Mouse (Mus musculus) midbrain, embryonic 16.5 days (tissue): ENCODE results near the gene Susd1. TPM values are rescaled to one million over a fixed set of nuclear protein-coding genes. Genes with fewer than 3 reads are reported as not detected.

Source experiments
- ATAC-seq: fragments of 200-750 bp; cut with Nextera tagmentation; 2 replicates; pipeline ENCODE4 v1.8.0; 2017; ENCODE audit warnings: moderate TSS enrichment
- H3K27ac ChIP-seq: fragments of 300-500 bp; sonication (generic); 2 replicates; pipeline ENCODE4 v1.5.1; 2014; ENCODE audit warnings: mild to moderate bottlenecking, low read length, mixed read lengths
- H3K27me3 ChIP-seq: fragments of 300-500 bp; sonication (generic); 2 replicates; pipeline ENCODE4 v1.6.1; 2014; ENCODE audit warnings: low read depth, low read length, mixed read lengths; ENCODE audit not compliant: control insufficient read depth, insufficient read depth
- H3K36me3 ChIP-seq: fragments of 300-500 bp; sonication (generic); 2 replicates; pipeline ENCODE4 v1.6.1; 2014; ENCODE audit warnings: mild to moderate bottlenecking, low read length, moderate library complexity, mixed read lengths; ENCODE audit not compliant: control insufficient read depth, insufficient read depth
- H3K4me1 ChIP-seq: fragments of 300-500 bp; sonication (generic); 2 replicates; pipeline ENCODE4 v1.6.1; 2014; ENCODE audit warnings: mild to moderate bottlenecking, low read length, mixed read lengths; ENCODE audit not compliant: control insufficient read depth, insufficient read depth
- H3K4me2 ChIP-seq: fragments of 300-500 bp; sonication (generic); 2 replicates; pipeline ENCODE4 v1.6.1; 2014; ENCODE audit warnings: mild to moderate bottlenecking, low read length, mixed read lengths
- H3K4me3 ChIP-seq: fragments of 300-500 bp; sonication (generic); 2 replicates; pipeline ENCODE4 v1.5.1; 2014; ENCODE audit warnings: low read depth, mild to moderate bottlenecking, low read length, moderate library complexity, mixed read lengths
- H3K9ac ChIP-seq: fragments of 300-500 bp; sonication (generic); 2 replicates; pipeline ENCODE4 v1.6.1; 2014; ENCODE audit warnings: low read depth, low read length, mixed read lengths
- H3K9me3 ChIP-seq: fragments of 300-500 bp; sonication (generic); replicated peaks from 2 replicates; pipeline ENCODE4 v1.6.1; 2014; ENCODE audit warnings: mild to moderate bottlenecking, low read length, mixed read lengths; ENCODE audit not compliant: control insufficient read depth, poor library complexity, severe bottlenecking
- WGBS: fragments of 180-500 bp; shearing (Covaris S2); extraction: QIAGEN DNeasy Blood & Tissue Kit; methylation state at CpG from one replicate; pipeline ENCODE4 v1.1.7; 2014; 5-methylcytosine and 5-hydroxymethylcytosine counted together
- polyA plus RNA-seq: library from polyadenylated mRNA; unstranded; fragments of >200 nt; fragmentation: Nextera tagmentation; extraction: Ambion mirVana; gene quantifications from 2 replicates; pipeline ENCODE4 v1.2.1, GENCODE M21; 2015

Susd1 gene
- polyA plus RNA-seq, 1 experiment from 2014 or later = 2.2 TPM

GRCm38 (mm10) chr4:59329461-59330304 is 108.8 kb downstream of the Susd1 start:
- Histone ChIP-seq H3K4me1 (no peaks in the 10 kb centered on the region), H3K36me3 (no peaks in the 10 kb centered on the region), H3K4me3 (no peak overlapping the region), H3K4me2 (no peak overlapping the region), H3K9ac (no peak overlapping the region), H3K27ac (no peak overlapping the region), H3K27me3 (no peaks in the 10 kb centered on the region), H3K9me3 (no peaks in the 10 kb centered on the region)
- no peak for ATAC-seq
- WGBS = 84% methylated on average over 19 of the region's 19 CpGs

- Histone ChIP-seq H3K9ac (no peak overlapping the region), H3K4me1 (no peaks in the 10 kb centered on the region), H3K9me3 (no peaks in the 10 kb centered on the region), H3K4me3 (no peak overlapping the region), H3K27ac (no peak overlapping the region), H3K4me2 (no peak overlapping the region), H3K36me3 (no peaks in the 10 kb centered on the region), H3K27me3 (no peaks in the 10 kb centered on the region)
- 93% methylated on average over 7 of the region's 7 CpGs for WGBS
- no peak for ATAC-seq
These were observed 109.6 kb downstream of the Susd1 start for GRCm38 (mm10) chr4:59328821-59329220.

- 95% methylated on average over 5 of the region's 5 CpGs for WGBS
- Histone ChIP-seq H3K4me3 (no peak overlapping the region), H3K4me2 (no peak overlapping the region), H3K27ac (no peak overlapping the region), H3K27me3 (no peaks in the 10 kb centered on the region), H3K4me1 (no peaks in the 10 kb centered on the region), H3K36me3 (no peaks in the 10 kb centered on the region), H3K9ac (no peak overlapping the region), H3K9me3 (no peaks in the 10 kb centered on the region)
- no peak for ATAC-seq
These were observed 110.4 kb downstream of the Susd1 start for GRCm38 (mm10) chr4:59327986-59328385.

GRCm38 (mm10) chr4:59326031-59326760 is 112.2 kb downstream of the Susd1 start:
- Histone ChIP-seq H3K27ac (no peak overlapping the region), H3K9me3 (no peaks in the 10 kb centered on the region), H3K27me3 (no peaks in the 10 kb centered on the region), H3K4me1 (no peaks in the 10 kb centered on the region), H3K36me3 (no peaks in the 10 kb centered on the region), H3K9ac (no peak overlapping the region), H3K4me2 (no peak overlapping the region), H3K4me3 (no peak overlapping the region)
- ATAC-seq = no peak
- 84% methylated on average over 6 of the region's 6 CpGs for WGBS

GRCm38 (mm10) chr4:59324317-59324716 is 114.1 kb downstream of the Susd1 start:
- no peak for ATAC-seq
- Histone ChIP-seq H3K4me2 (no peak overlapping the region), H3K27ac (no peak overlapping the region), H3K27me3 (no peaks in the 10 kb centered on the region), H3K4me1 (no peaks in the 10 kb centered on the region), H3K4me3 (no peak overlapping the region), H3K36me3 (no peaks in the 10 kb centered on the region), H3K9ac (no peak overlapping the region), H3K9me3 (no peaks in the 10 kb centered on the region)
- 89% methylated on average over 5 of the region's 5 CpGs for WGBS

- no peak overlapping the region for H3K4me2 ChIP-seq
- ATAC-seq = no peak
- 32% methylated on average over 7 of the region's 7 CpGs for WGBS
These were observed 115.2 kb downstream of the Susd1 start for GRCm38 (mm10) chr4:59323231-59323651.

GRCm38 (mm10) chr4:59322733-59323132 is 115.7 kb downstream of the Susd1 start:
- H3K4me3 ChIP-seq = no peak overlapping the region

More at GRCm38 (mm10) chr4:59323231-59323651, 115.2 kb downstream of the Susd1 start:
- no peaks in the 10 kb centered on the region for H3K27me3 ChIP-seq
- H3K27ac ChIP-seq = no peak overlapping the region
- no peaks in the 10 kb centered on the region for H3K36me3 ChIP-seq
- H3K4me1 ChIP-seq = no peaks in the 10 kb centered on the region
- H3K9me3 ChIP-seq = no peaks in the 10 kb centered on the region
- H3K9ac ChIP-seq = no peak overlapping the region
- no peak overlapping the region for H3K4me3 ChIP-seq

GRCm38 (mm10) chr4:59322056-59322455 is 116.4 kb downstream of the Susd1 start:
- H3K4me1 ChIP-seq = no peaks in the 10 kb centered on the region
- no peaks in the 10 kb centered on the region for H3K36me3 ChIP-seq
- no peak overlapping the region for H3K9ac ChIP-seq
- H3K4me2 ChIP-seq = no peak overlapping the region
- H3K4me3 ChIP-seq = no peak overlapping the region
- H3K9me3 ChIP-seq = no peaks in the 10 kb centered on the region
- ATAC-seq = no peak
- H3K27me3 ChIP-seq = no peaks in the 10 kb centered on the region
- no peak overlapping the region for H3K27ac ChIP-seq
- WGBS = 63% methylated on average over 6 of the region's 6 CpGs

More at GRCm38 (mm10) chr4:59322733-59323132, 115.7 kb downstream of the Susd1 start:
- H3K9me3 ChIP-seq = no peaks in the 10 kb centered on the region
- H3K27ac ChIP-seq = no peak overlapping the region
- H3K4me1 ChIP-seq = no peaks in the 10 kb centered on the region
- no peak for ATAC-seq
- H3K9ac ChIP-seq = no peak overlapping the region
- no peaks in the 10 kb centered on the region for H3K27me3 ChIP-seq
- no peaks in the 10 kb centered on the region for H3K36me3 ChIP-seq
- no peak overlapping the region for H3K4me2 ChIP-seq
- WGBS = 67% methylated on average over 3 of the region's 3 CpGs
